ENCODE assay signal across 13 mouse cellular contexts in genomic region chr2:49616765-49617164, GRCm38 (mm10).
"Had no signal": no experiment of that assay in that cellular context is flagged by ENCODE, and none has a peak within 500 bp of the region (broad histone marks: within the 10 kb centered on the region; RNA-seq: fewer than 3 reads in every experiment).

No protein-coding gene starts in this region.

- DNase-seq: kidney, adult 8-10 months; kidney, postnatal 10 days; kidney, postnatal 36 days; liver; lung, adult 18-20 months; lung, postnatal 10 days; lung, postnatal 36 days; midbrain, embryonic 14.5 days; right cerebral cortex, adult 18-20 months; right cerebral cortex, postnatal 14 days; right cerebral cortex, postnatal 4 days; thymus, postnatal 25 days had no signal

- ATAC-seq: liver, embryonic 12.5 days had no signal
